Mouse (Mus musculus) liver, postnatal 0 days (tissue): Measurements from ENCODE around the gene Spdef.

Experiments
- CTCF ChIP-seq: sonication (generic); IDR thresholded peaks from 2 replicates; pipeline ENCODE4 v1.5.1; 2016; ENCODE audit warnings: antibody characterized with exemption, low read depth
- EP300 ChIP-seq: IDR thresholded peaks from 2 replicates; pipeline ENCODE4 v1.6.1; 2016; ENCODE audit warnings: antibody characterized with exemption, low read depth, mild to moderate bottlenecking

GRCm38 (mm10) chr17:27716804-27717203 is 12.0 kb downstream of the Spdef start:
- TF ChIP-seq EP300 (no peak), CTCF (no peak)
